Mouse (Mus musculus) liver, postnatal 0 days (tissue): ENCODE data around the gene Ltv1. TPM values are rescaled to one million over a fixed set of nuclear protein-coding genes. Genes with fewer than 3 reads are reported as not detected.

Experiments
- ATAC-seq: fragments of 200-750 bp; cut with Nextera tagmentation; 2 replicates; pipeline ENCODE4 v1.8.0; 2017; ENCODE audit warnings: mild to moderate bottlenecking, moderate library complexity
- DNase-seq: peaks from one replicate; pipeline ENCODE4 v3.0.0-alpha.2; 2016
- H3K27ac ChIP-seq: fragments of 300-500 bp; sonication (generic); 2 replicates; pipeline ENCODE4 v1.5.1; 2014; ENCODE audit warnings: antibody characterized with exemption, moderate library complexity, mild to moderate bottlenecking, low read depth
- H3K27me3 ChIP-seq: fragments of 300-500 bp; sonication (generic); 2 replicates; pipeline ENCODE4 v1.6.1; 2014; ENCODE audit warnings: low read length, control low read depth, mixed read lengths; ENCODE audit not compliant: insufficient read depth
- H3K36me3 ChIP-seq: fragments of 300-500 bp; sonication (generic); replicated peaks from 2 replicates; pipeline ENCODE4 v1.6.1; 2014; ENCODE audit warnings: mild to moderate bottlenecking, control low read depth, low read length, moderate library complexity, mixed read lengths; ENCODE audit not compliant: insufficient read depth
- H3K4me1 ChIP-seq: fragments of 300-500 bp; sonication (generic); 2 replicates; pipeline ENCODE4 v1.6.1; 2014; ENCODE audit warnings: antibody characterized with exemption, mild to moderate bottlenecking, control low read depth; ENCODE audit not compliant: insufficient read depth
- H3K4me2 ChIP-seq: fragments of 300-500 bp; sonication (generic); 2 replicates; pipeline ENCODE4 v1.6.1; 2014; ENCODE audit warnings: low read depth, mild to moderate bottlenecking, low read length, moderate library complexity, mixed read lengths
- H3K4me3 ChIP-seq: fragments of 300-500 bp; sonication (generic); 2 replicates; pipeline ENCODE4 v1.5.1; 2014; ENCODE audit warnings: low read depth, low read length
- H3K9ac ChIP-seq: fragments of 300-500 bp; sonication (generic); replicated peaks from 2 replicates; pipeline ENCODE4 v1.6.1; 2014; ENCODE audit warnings: mild to moderate bottlenecking, moderate library complexity
- H3K9me3 ChIP-seq: fragments of 300-500 bp; sonication (generic); 2 replicates; pipeline ENCODE4 v1.6.1; 2016; ENCODE audit warnings: mild to moderate bottlenecking, control low read depth, low read length, mixed read lengths
- CTCF ChIP-seq: sonication (generic); IDR thresholded peaks from 2 replicates; pipeline ENCODE4 v1.5.1; 2016; ENCODE audit warnings: antibody characterized with exemption, low read depth
- EP300 ChIP-seq: IDR thresholded peaks from 2 replicates; pipeline ENCODE4 v1.6.1; 2016; ENCODE audit warnings: antibody characterized with exemption, low read depth, mild to moderate bottlenecking
- WGBS: fragments of 180-500 bp; shearing (Covaris S2); extraction: QIAGEN DNeasy Blood & Tissue Kit; methylation state at CpG from one replicate; pipeline ENCODE4 v1.1.7; 2014; ENCODE audit not compliant: insufficient replicate concordance; 5-methylcytosine and 5-hydroxymethylcytosine counted together
- polyA plus RNA-seq: library from polyadenylated mRNA; unstranded; fragments of >200 nt; fragmentation: Nextera tagmentation; extraction: Ambion mirVana; gene quantifications from 2 replicates; pipeline ENCODE4 v1.2.1, GENCODE M21; 2015

The Ltv1 gene
- polyA plus RNA-seq, 1 experiment from 2014 or later = 22.9 TPM

- ATAC-seq = no peak
- no peak overlapping the region for H3K4me2 ChIP-seq
- no peak overlapping the region for H3K27ac ChIP-seq
- no peaks in the 10 kb centered on the region for H3K27me3 ChIP-seq
- H3K9me3 ChIP-seq = no peaks in the 10 kb centered on the region
- no peak for DNase-seq
- peaks cover 44% of the 10 kb centered on the region for H3K36me3 ChIP-seq
- TF ChIP-seq EP300 (no peak), CTCF (no peak)
- H3K4me1 ChIP-seq = 0 out of 2 replicates have a peak, but pooled peaks cover 6% of the 10 kb centered on the region
- H3K9ac ChIP-seq = no peak overlapping the region
- no peak overlapping the region for H3K4me3 ChIP-seq
- WGBS = 46% methylated on average over 4 of the region's 4 CpGs
These were observed 8.7 kb downstream of the Ltv1 start for GRCm38 (mm10) chr10:13184170-13184766.

GRCm38 (mm10) chr10:13180211-13180610 is 12.8 kb downstream of the Ltv1 start:
- ATAC-seq (no peak), DNase-seq (no peak)
- H3K4me1 ChIP-seq = 0 out of 2 replicates have a peak, but pooled peaks cover 6% of the 10 kb centered on the region
- no peak for TF ChIP-seq EP300
- TF ChIP-seq CTCF = no peak
- no peaks in the 10 kb centered on the region for H3K27me3 ChIP-seq
- 81% methylated on average over 7 of the region's 7 CpGs for WGBS
- H3K36me3 ChIP-seq = peaks cover 59% of the 10 kb centered on the region
- H3K4me2 ChIP-seq = no peak overlapping the region
- H3K27ac ChIP-seq = no peak overlapping the region
- no peak overlapping the region for H3K9ac ChIP-seq
- no peak overlapping the region for H3K4me3 ChIP-seq
- no peaks in the 10 kb centered on the region for H3K9me3 ChIP-seq

GRCm38 (mm10) chr10:13177973-13178624 is 14.9 kb downstream of the Ltv1 start, which contains the start of gene Zc2hc1b:
TSS of gene Zc2hc1b (minus strand) at chr10:13178023.
- H3K27ac ChIP-seq = no peak within 1 kb of the TSS
- ATAC-seq (no peak), DNase-seq (no peak)
- no peak for TF ChIP-seq CTCF
- no peak for TF ChIP-seq EP300
- H3K4me3 ChIP-seq = no peak within 1 kb of the TSS
- no peaks in the 10 kb centered on the region for H3K9me3 ChIP-seq
- no peaks in the 10 kb centered on the region for H3K27me3 ChIP-seq
- no peak within 1 kb of the TSS for H3K4me2 ChIP-seq
- WGBS = 84% methylated on average over 7 of the region's 7 CpGs
- H3K4me1 ChIP-seq = no peaks in the 10 kb centered on the region
- peaks cover 56% of the 10 kb centered on the region for H3K36me3 ChIP-seq
- H3K9ac ChIP-seq = no peak within 1 kb of the TSS

GRCm38 (mm10) chr10:13175866-13176265 is 17.1 kb downstream of the Ltv1 start:
- no peak overlapping the region for H3K9ac ChIP-seq
- no peak overlapping the region for H3K4me2 ChIP-seq
- H3K27me3 ChIP-seq = no peaks in the 10 kb centered on the region
- DNase-seq (no peak), ATAC-seq (no peak)
- H3K4me1 ChIP-seq = no peaks in the 10 kb centered on the region
- 75% methylated on average over 7 of the region's 7 CpGs for WGBS
- peaks cover 36% of the 10 kb centered on the region for H3K36me3 ChIP-seq
- no peak overlapping the region for H3K4me3 ChIP-seq
- no peak overlapping the region for H3K27ac ChIP-seq
- no peaks in the 10 kb centered on the region for H3K9me3 ChIP-seq
- TF ChIP-seq EP300 (no peak), CTCF (no peak)

- Histone ChIP-seq H3K4me2 (no peak overlapping the region), H3K27me3 (no peaks in the 10 kb centered on the region), H3K36me3 (peaks cover 10% of the 10 kb centered on the region), H3K4me3 (no peak overlapping the region), H3K9ac (no peak overlapping the region), H3K9me3 (no peaks in the 10 kb centered on the region), H3K27ac (no peak overlapping the region), H3K4me1 (no peaks in the 10 kb centered on the region)
- DNase-seq (no peak), ATAC-seq (no peak)
- WGBS = 39% methylated on average over 10 of the region's 10 CpGs
- TF ChIP-seq EP300 = no peak
- TF ChIP-seq CTCF = no peak
These were observed 20.2 kb downstream of the Ltv1 start for GRCm38 (mm10) chr10:13172798-13173221.

- no peak for TF ChIP-seq EP300
- Histone ChIP-seq H3K9me3 (no peaks in the 10 kb centered on the region), H3K27me3 (no peaks in the 10 kb centered on the region), H3K36me3 (no peaks in the 10 kb centered on the region), H3K4me2 (no peak overlapping the region), H3K9ac (no peak overlapping the region), H3K4me3 (no peak overlapping the region), H3K27ac (no peak overlapping the region), H3K4me1 (no peaks in the 10 kb centered on the region)
- no peak for DNase-seq
- ATAC-seq = no peak
- WGBS = 40% methylated on average over 2 of the region's 2 CpGs
These were observed 21.5 kb downstream of the Ltv1 start for GRCm38 (mm10) chr10:13171461-13171860.
